Mouse (Mus musculus) layer of hippocampus, adult 11-12 months (tissue): ENCODE results near the gene Foxs1.

ENCODE experiments used
- DNase-seq: peaks from one replicate; pipeline ENCODE4 v3.0.0; 2022; ENCODE audit warnings: low spot score

Foxs1 gene

DNA sequence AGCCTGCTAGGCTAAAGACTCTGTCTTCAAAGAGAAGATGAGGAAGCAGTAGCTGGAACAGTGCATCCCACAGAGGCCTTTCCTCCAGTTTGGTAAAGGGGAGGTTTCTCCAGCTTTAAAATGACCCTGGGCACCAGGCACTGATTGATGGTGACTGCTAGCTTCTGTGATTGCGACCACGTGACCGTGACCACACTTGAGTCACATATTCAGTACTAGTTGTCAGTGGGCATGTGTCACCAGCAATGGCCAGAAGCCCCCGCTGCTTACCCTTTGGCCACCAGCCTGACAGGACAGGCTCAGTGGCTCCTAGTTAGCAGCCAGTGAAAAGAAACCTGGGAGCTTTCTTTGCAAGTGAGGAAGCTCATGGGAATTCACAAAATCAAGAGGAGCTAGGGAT, 29.4 kb downstream of the Foxs1 start:
- DNase-seq: no peak

DNA sequence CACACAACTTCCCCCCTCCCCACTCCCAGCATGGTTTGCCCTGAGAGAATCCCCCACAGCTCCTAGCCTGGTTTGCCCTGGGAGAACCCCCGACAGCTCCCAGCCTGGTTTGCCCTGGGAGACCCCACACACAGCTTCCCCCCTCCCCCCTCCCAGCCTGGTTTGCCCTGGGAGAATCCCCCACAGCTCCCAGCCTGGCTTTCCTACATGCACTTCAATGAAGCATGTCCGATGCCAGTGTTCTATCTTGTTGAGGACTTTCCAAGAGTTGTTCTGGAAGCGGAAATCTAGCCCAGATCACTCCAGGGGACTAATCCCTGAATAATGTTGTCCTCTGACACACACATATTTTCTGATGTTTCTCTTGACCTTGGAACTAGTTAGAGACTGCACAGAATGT, 30.4 kb downstream of the Foxs1 start:
- DNase-seq: no peak

DNA sequence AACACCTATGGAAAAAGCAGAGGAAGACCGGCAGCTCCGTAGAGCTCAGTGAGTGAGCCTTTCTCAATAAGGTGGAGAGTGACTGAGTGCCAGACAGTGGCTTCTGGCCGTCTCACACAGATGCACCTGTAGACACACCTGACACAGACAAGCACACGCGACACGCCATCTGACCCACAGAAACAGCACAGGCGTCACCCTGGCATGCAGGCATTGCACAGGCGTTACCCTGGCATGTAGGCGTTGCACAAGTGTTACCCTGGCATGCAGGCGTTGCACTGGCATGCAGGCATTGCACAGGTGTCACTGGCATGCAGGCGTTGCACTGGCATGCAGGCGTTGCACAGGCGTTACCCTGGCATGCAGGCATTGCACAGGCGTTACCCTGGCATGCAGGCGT, 31.7 kb downstream of the Foxs1 start:
- DNase-seq: no peak

DNA sequence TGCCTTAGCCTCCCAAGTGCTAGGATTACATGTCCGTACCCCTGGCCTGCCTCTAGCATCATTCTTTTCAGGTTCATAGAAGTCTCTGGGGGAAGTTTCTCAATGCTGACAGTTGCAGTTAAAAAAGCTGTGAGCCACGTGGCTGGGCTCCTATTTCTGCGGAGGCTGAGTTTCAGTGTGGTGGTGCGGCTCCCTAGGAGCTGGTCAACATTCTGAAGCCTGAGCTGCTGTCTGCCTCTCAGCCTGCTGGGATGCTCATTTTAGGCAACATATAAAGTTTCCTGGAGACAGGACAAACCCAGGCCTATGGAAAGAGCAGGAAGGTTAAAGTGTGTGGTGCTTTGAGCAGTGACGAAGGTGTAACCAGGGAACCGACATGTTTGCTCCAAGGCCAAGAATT, 34.0 kb downstream of the Foxs1 start:
- DNase-seq: no peak

DNA sequence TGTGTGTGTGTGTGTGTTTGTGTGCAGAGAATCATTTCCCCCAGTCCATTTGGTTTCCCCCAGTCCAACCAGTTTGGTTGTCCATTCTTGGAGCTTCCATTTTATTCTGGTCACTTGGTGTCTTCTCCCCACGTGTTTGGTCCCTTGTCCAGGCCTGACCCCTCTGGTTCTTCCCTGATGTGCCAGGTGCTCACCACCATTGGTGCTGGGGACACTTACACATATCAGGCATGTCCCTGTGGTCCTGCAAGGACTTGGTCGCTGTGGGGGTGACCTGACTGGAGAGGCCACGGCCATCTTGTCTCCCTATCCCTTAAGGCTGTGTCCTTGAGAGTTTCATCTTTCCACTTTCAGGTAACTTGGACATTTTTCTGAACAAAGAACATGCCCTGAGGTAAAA, 36.1 kb downstream of the Foxs1 start:
- DNase-seq: no peak

DNA sequence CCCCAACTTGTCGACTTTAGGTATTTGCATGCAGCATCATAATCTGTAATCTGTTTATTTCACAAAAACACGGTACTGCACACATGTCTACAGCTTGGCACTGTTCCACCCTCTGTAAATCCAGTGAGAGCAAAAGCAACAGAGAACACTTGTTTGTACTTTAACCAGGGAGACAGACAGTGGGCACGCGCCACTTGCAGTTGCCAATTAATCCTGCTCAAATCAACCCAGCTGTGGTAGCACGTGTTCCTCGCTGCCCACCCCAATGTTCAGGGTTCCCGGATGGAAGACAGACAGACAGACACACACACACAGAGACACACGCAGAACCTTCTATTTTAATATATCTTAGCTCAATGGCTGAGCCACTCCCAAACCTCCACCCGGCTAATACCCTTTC, 37.2 kb downstream of the Foxs1 start:
- DNase-seq: no peak

DNA sequence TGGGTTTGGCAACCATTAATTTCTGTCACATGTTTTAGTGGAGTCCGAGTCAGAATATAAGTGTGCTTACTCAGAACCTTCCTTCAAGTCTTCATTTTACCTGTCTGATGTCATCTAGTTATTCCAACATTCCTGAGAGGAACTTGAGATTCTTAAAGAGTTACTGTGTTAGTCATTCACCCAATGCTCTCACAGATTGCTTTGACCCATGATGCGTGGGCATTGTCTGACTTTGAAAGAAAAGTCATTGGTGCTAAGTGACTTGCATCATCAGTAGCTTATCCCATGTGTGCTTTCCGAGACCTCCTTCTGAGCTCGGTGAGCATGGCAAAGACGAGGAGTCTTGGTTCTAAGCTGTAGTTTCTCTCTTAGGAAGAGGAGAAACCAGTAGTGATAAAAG, 44.2 kb downstream of the Foxs1 start:
- no peak for DNase-seq

DNA sequence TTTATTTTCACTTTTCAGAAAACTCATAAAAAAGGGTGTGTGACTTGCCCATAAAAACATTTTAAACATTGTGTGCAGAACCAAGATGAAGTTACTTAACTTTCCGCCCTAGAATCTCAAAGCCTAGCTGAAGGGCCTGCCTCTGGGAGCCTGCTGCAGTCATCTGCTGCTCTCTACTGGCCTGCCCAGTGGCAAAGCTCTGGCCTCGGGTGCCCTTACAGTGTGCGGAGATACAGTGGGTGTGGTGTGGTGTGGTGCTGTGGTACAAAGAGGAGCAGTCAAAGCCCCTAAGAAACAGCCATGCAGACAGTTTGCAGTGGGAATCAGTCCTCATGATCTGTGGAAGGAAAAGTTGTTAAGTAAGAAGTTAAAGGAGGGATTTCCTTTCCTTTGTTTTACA, 45.8 kb downstream of the Foxs1 start:
- no peak for DNase-seq

DNA sequence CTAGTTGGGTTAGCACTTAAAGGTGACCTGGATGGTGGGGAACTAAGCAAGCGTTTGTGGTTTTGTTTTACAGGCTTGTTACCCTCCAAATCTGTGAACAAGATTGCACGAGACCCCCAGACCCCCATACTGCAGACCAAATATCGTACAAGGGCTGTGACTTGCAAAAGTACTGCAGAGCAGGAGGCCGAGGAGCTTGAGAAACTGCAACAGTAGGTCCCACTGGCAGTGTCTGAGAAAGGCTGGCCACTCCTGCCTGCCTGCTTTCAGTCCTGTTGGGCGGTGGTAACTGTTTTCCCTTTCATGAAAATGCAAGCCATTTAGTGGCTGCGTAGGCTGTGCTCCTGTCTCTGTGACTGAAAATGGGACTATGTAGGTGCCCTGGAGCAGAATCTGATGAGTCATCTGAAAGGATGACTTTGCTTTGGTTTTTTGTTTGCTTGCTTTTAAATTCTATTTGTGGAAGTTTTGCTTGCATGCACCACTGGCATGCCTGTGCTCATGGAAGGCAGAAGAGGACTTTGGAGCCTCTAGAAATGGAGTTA, 48.8 kb downstream of the Foxs1 start:
- DNase-seq: peak; percentile 28
